Mouse (Mus musculus): ENCODE measurements at regions not wholly inside any gene's neighbourhood (a gene's known extent, or its start where the extent isn't known, plus 50 kb on each side); places are given as distances from the start of the nearest gene placed in this dataset.

GRCm38 (mm10) chr1:72046072-72046471 lies 166.0 kb downstream of the Mreg start:
- no peak for DNase-seq (ENCODE audit: low read depth, low spot score)

GRCm38 (mm10) chr1:72038518-72038917 lies 173.6 kb downstream of the Mreg start:
- no peak for DNase-seq (ENCODE audit: low read depth, low spot score)

- no peak for DNase-seq (ENCODE audit: low read depth, low spot score)
Observed at GRCm38 (mm10) chr1:72036600-72036999, 175.5 kb downstream of the Mreg start.

- DNase-seq (ENCODE audit: low read depth, low spot score) = no peak
Observed at GRCm38 (mm10) chr1:72036141-72036540, 176.0 kb downstream of the Mreg start.

GRCm38 (mm10) chr1:72033941-72034340 lies 178.2 kb downstream of the Mreg start:
- no peak for DNase-seq (ENCODE audit: low read depth, low spot score)

- no peak for DNase-seq (ENCODE audit: low read depth, low spot score)
Observed at GRCm38 (mm10) chr1:72032214-72032613, 179.9 kb downstream of the Mreg start.

- no peak for DNase-seq (ENCODE audit: low read depth, low spot score)
Observed at GRCm38 (mm10) chr1:72030763-72031405, 181.2 kb downstream of the Mreg start.

- no peak for DNase-seq (ENCODE audit: low read depth, low spot score)
Observed at GRCm38 (mm10) chr1:72029625-72030024, 182.5 kb downstream of the Mreg start.

- DNase-seq (ENCODE audit: low read depth, low spot score) = no peak
Observed at GRCm38 (mm10) chr1:72026861-72027260, 185.2 kb downstream of the Mreg start.

GRCm38 (mm10) chr1:72022631-72023030 lies 189.5 kb downstream of the Mreg start:
- DNase-seq (ENCODE audit: low read depth, low spot score) = no peak

GRCm38 (mm10) chr1:72018479-72019222 lies 193.5 kb downstream of the Mreg start:
- no peak for DNase-seq (ENCODE audit: low read depth, low spot score)

- no peak for DNase-seq (ENCODE audit: low read depth, low spot score)
Observed at GRCm38 (mm10) chr1:72017814-72018478, 194.2 kb downstream of the Mreg start.

GRCm38 (mm10) chr1:72015471-72015870 lies 196.6 kb downstream of the Mreg start:
- DNase-seq (ENCODE audit: low read depth, low spot score) = no peak

- no peak for DNase-seq (ENCODE audit: low read depth, low spot score)
Observed at GRCm38 (mm10) chr1:72014580-72014979, 197.5 kb downstream of the Mreg start.

- no peak for DNase-seq (ENCODE audit: low read depth, low spot score)
Observed at GRCm38 (mm10) chr1:72013863-72014262, 198.2 kb downstream of the Mreg start.

GRCm38 (mm10) chr1:72012710-72013109 lies 199.4 kb downstream of the Mreg start:
- no peak for DNase-seq (ENCODE audit: low read depth, low spot score)

- DNase-seq (ENCODE audit: low read depth, low spot score) = no peak
Observed at GRCm38 (mm10) chr1:72009270-72009928, 202.7 kb downstream of the Mreg start.

GRCm38 (mm10) chr1:72006696-72007291 lies 205.3 kb downstream of the Mreg start:
- DNase-seq (ENCODE audit: low read depth, low spot score) = no peak

GRCm38 (mm10) chr1:72005956-72006355 lies 206.2 kb downstream of the Mreg start:
- no peak for DNase-seq (ENCODE audit: low read depth, low spot score)

- DNase-seq (ENCODE audit: low read depth, low spot score) = no peak
Observed at GRCm38 (mm10) chr1:72005550-72005949, 206.6 kb downstream of the Mreg start.

GRCm38 (mm10) chr1:72003424-72004278 lies 208.5 kb downstream of the Mreg start:
- DNase-seq (ENCODE audit: low read depth, low spot score) = no peak
